Mouse (Mus musculus): ENCODE measurements around the gene Crybg2.

DNA sequence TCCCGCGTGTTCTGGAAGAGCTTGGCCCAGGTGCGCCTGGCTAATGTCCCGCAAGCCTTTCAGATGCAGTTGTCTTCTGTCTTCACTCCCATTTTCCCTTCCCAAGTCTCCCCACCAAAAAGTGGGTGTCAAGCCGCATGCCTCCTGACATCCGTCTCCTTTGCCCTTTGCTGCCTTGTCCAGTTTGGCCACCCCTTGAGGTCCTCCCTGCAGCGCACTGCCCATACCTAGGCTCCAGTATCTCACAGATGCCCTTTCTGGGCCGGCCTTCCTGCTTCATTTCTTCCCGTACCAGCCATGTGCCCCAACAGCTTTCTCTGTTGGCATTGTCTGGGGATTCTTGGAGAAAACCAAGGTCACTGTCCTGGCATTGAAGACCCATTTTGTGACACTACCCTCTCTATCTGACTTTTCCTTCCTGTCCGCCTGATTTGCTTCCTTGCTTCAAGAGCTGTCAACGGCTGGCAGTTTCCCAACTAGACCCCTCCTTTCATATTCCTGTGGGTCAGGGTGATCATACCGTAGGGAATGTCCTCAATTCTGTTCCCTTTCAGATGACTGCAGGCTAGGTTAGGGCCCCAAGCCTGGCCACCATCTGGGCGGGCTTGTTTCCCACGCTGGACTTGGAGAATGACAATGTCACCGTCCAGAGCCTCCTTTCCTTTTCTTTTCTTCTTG, 64.9 kb downstream of the Crybg2 start:
- TF ChIP-seq POLR2A (IDR thresholded peaks at IDR 0.05; ENCODE audit: low read depth, low read length): no peak
- TF ChIP-seq CTCF (IDR thresholded peaks at IDR 0.05; ENCODE audit: extremely low read depth, insufficient read length, insufficient replicate concordance, low read depth, low read length): no peak
